Mouse (Mus musculus) adrenal gland, adult 10 weeks (tissue): ENCODE measurements around the gene A530084C06Rik. TPM values are rescaled to one million over a fixed set of nuclear protein-coding genes. Genes with fewer than 3 reads are reported as not detected.

Source experiments
- polyA plus RNA-seq: library from polyadenylated mRNA; stranded (reverse); fragments of 350-450 nt; fragmentation: Illumina TruSeq; extraction: RNeasy Lipid Tissue Mini Kit (QIAGEN cat#74804); gene quantifications from one replicate; pipeline ENCODE4 v1.2.3, GENCODE M21; 2014; ENCODE audit warnings: low read depth, low replicate concordance

The A530084C06Rik gene
- not detected for polyA plus RNA-seq

GRCm38 (mm10) chr13:31558521-31559418, at the start of gene A530084C06Rik:
Gene A530084C06Rik, minus strand, starts transcription at chr13:31559333.

DNA sequence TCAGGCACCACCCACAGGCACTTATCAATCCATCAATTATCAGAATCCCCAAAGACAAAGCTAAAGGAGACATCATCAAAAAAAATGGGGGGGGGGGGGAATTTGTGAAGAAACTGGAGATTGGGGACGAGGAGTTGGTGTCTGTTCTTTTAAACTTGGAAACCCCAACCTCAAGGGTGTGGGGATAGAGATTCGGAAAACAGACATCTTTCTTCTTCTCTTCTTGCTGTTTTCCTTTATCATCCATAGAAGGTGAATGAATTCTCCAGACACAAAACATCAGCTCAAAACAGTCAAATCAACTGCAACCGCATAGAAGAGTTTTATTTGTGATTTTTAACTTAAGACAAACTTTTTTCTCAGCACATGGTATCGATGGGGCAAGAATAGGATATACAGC, 3.3 kb downstream of the A530084C06Rik start, which contains the start of gene Foxq1:
Foxq1 (plus strand) TSS at position 301 of the 400 bp plus-strand sequence.

Other genes starting within 250 kb of the A530084C06Rik start
- gene Foxq1, start 3.2 kb downstream of the A530084C06Rik start, polyA plus RNA-seq = not detected
- not detected for gene Foxf2, start 66.5 kb upstream of the A530084C06Rik start, polyA plus RNA-seq
- gene Foxc1, start 247.3 kb upstream of the A530084C06Rik start, polyA plus RNA-seq = 12.1 TPM